Mouse (Mus musculus) brain, embryonic 14.5 days (tissue): ENCODE measurements around the gene Perp.

Experiments used
- CTCF ChIP-seq: fragments of 200-500 bp; IDR thresholded peaks from 2 replicates; pipeline ENCODE4 v1.5.1; 2012; ENCODE audit warnings: inconsistent platforms, mild to moderate bottlenecking, moderate library complexity, borderline replicate concordance; ENCODE audit not compliant: insufficient read depth, insufficient read length; ENCODE audit errors: extremely low read depth
- POLR2A ChIP-seq: fragments of 200-500 bp; IDR thresholded peaks from 2 replicates; pipeline ENCODE4 v1.6.1; 2012; ENCODE audit warnings: mild to moderate bottlenecking, inconsistent platforms, borderline replicate concordance; ENCODE audit not compliant: poor library complexity, insufficient read depth, insufficient read length, severe bottlenecking; ENCODE audit errors: extremely low read depth

GRCm38 (mm10) chr10:18882190-18882589 is 37.4 kb downstream of the Perp start:
- TF ChIP-seq POLR2A (no peak), CTCF (no peak)
